Mouse (Mus musculus) small intestine, adult 2 months (tissue): ENCODE measurements at regions not wholly inside any gene's neighbourhood (a gene's known extent, or its start where the extent isn't known, plus 50 kb on each side); places are given as distances from the start of the nearest gene placed in this dataset.

ENCODE experiments used
- H3K27ac ChIP-seq: fragments of 200-500 bp; 2 replicates; pipeline ENCODE4 v1.5.1; 2012; ENCODE audit warnings: low read depth, low read length, control low read depth, inconsistent platforms; ENCODE audit not compliant: insufficient read depth
- H3K27me3 ChIP-seq: fragments of 200-500 bp; 2 replicates; pipeline ENCODE4 v1.6.1; 2012; ENCODE audit warnings: mild to moderate bottlenecking, moderate library complexity, low read length, inconsistent platforms; ENCODE audit not compliant: control insufficient read depth, insufficient read depth
- H3K36me3 ChIP-seq: fragments of 200-500 bp; 2 replicates; pipeline ENCODE4 v1.6.1; 2012; ENCODE audit warnings: mild to moderate bottlenecking, low read length, control low read depth, inconsistent platforms; ENCODE audit not compliant: control insufficient read depth, insufficient read depth
- H3K4me1 ChIP-seq: fragments of 200-500 bp; 2 replicates; pipeline ENCODE4 v1.6.1; 2012; ENCODE audit warnings: low read length, inconsistent platforms, mixed read lengths; ENCODE audit not compliant: control insufficient read depth, insufficient read depth, insufficient read length
- H3K4me3 ChIP-seq: fragments of 200-500 bp; 2 replicates; pipeline ENCODE4 v1.5.1; 2012; ENCODE audit warnings: low read depth, mild to moderate bottlenecking, control low read depth, inconsistent platforms, low read length, moderate library complexity
- CTCF ChIP-seq: fragments of 200-500 bp; IDR thresholded peaks from 2 replicates; pipeline ENCODE4 v1.5.1; 2012; ENCODE audit warnings: low read depth, mild to moderate bottlenecking, control low read depth, inconsistent platforms, low read length, moderate library complexity, mixed read lengths; ENCODE audit not compliant: insufficient replicate concordance, insufficient read length; ENCODE audit errors: extremely low read depth
- POLR2A ChIP-seq: fragments of 200-500 bp; IDR thresholded peaks from 2 replicates; pipeline ENCODE4 v1.6.1; 2012; ENCODE audit warnings: low read depth, mild to moderate bottlenecking, control low read depth, inconsistent platforms, low read length, moderate library complexity
- WGBS: fragments of 180-500 bp; shearing (Covaris S2); methylation state at CpG from one replicate; pipeline ENCODE4 v1.1.7; 2018; 5-methylcytosine and 5-hydroxymethylcytosine counted together

DNA sequence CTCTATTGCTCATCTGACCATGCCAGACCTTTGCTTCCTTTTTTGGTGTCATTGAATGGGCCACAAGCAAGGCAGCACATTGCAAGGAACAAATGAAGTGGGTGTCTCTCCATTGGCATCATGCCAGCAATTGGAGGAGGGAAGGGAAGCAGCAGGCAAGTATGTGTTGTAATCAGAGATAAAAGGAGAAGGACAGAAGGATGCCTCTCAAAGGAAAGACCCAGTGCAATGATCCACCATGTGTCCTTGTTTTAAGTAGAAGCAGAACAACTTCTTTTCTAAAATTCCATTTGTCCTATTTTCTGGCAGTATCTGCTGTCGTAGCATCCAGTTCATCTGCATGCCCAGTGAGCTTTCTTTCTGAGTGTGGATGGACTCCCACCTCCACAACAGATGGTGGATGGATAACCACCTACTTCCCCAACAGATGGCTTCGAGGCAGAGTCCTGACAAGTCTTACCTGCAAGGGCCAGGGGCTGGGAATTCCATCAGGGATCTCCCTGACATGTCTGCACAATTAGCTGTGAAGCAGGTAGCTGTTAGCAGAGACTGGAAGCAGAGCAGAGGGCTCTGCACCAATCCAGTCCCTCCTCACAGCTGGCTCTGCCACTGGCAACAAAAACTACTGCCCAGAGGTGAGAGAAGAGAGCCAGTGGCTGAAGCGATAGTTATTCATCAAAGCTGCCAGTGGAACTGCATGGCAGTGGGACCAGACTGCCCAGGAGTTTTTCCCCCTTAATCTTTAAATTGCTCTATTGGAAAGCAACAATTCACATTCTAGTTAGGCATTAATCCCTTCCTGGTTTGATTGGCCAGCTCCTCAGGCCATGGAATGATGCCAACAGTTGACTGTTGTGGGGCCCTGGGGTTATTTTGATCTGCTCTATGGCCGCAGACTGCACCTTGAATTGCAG, 113.8 kb downstream of the Enkur start:
- WGBS: 36% methylated on average over 4 of the region's 4 CpGs

DNA sequence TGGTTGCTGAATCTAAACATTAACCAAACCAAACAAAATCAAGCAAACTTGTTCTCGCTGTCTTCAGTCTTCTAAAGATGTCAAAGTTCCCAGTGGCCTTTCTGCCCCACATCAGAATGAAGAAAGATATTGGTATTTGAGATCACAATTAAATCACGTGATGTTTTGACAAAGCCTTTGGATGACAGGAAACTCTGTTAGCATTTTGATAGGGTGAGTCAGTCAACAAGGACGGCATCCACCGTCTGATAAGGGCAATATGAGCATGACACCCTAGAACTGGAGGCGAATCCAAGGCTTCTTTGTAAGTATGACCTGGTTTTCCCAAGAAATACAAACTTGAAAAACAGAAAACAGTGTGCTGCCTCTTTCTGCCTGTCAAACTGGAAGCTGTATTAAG, 116.8 kb upstream of the Arhgap21 start:
- Histone ChIP-seq H3K4me3 (no peak overlapping the region), H3K36me3 (no peaks in the 10 kb centered on the region), H3K4me1 (no peaks in the 10 kb centered on the region), H3K27ac (no peak overlapping the region), H3K27me3 (no peaks in the 10 kb centered on the region)
- WGBS: 36% methylated on average over 5 of the region's 5 CpGs
- TF ChIP-seq CTCF (no peak), POLR2A (no peak)

More for the DNA sequence above, 113.8 kb downstream of the Enkur start:
- H3K4me1 ChIP-seq: peaks cover 2% of the 10 kb centered on the region; the same call in 1 of the 2 replicates
- H3K27me3 ChIP-seq: no peaks in the 10 kb centered on the region
- no peak overlapping the region for H3K4me3 ChIP-seq
- no peaks in the 10 kb centered on the region for H3K36me3 ChIP-seq
- no peak overlapping the region for H3K27ac ChIP-seq
- TF ChIP-seq POLR2A (no peak), CTCF (no peak)

DNA sequence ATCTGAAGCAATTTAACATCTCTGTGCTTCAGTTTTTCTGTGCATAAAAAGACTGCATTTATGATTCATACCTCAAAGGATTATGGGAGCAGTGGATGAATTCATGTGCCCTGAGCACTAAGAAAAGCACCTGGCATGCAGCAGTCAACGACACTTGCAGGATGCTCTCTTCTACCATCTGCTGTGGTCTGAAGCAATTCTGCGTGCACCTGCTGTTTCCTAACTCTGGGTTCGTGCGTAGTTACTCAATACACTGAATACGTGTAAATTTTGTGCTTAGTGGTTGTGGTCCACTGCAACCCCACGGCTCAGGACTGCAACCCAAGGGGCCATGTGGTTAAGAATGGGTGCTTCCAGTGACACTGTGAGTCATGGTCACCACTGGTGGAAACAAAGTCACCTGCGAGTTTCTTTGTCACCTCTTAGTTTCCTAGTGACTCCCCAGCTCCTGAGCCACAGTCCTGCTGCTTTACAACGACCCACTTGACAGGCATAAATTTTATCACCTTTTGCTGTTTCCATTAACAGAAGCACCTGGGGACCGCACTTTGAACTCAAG, 98.7 kb upstream of the Arhgap21 start:
- H3K27me3 ChIP-seq: no peaks in the 10 kb centered on the region
- H3K4me1 ChIP-seq: no peaks in the 10 kb centered on the region
- H3K27ac ChIP-seq: no peak overlapping the region
- 61% methylated on average over 9 of the region's 9 CpGs for WGBS
- no peaks in the 10 kb centered on the region for H3K36me3 ChIP-seq
- no peak overlapping the region for H3K4me3 ChIP-seq
- TF ChIP-seq CTCF (no peak), POLR2A (no peak)

DNA sequence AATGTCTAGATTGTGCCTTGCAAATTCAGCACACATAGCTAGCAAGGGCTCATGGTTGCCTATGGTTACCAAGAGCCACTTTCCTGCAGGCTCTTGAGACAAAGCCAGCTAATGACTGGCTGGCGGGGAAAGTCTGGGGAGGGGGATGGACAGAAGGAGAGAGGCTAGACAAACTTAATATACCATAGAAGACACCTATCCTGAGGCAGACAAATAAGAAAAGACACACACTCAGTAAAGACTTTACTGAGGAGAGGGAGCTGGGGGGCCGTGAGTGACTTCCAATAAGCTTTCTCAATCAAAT, 91.6 kb upstream of the Arhgap21 start:
- TF ChIP-seq CTCF (no peak), POLR2A (no peak)
- Histone ChIP-seq H3K27me3 (no peaks in the 10 kb centered on the region), H3K4me1 (no peaks in the 10 kb centered on the region), H3K27ac (no peak overlapping the region), H3K36me3 (no peaks in the 10 kb centered on the region), H3K4me3 (no peak overlapping the region)
- WGBS: 91% methylated on average over 2 of the region's 2 CpGs

DNA sequence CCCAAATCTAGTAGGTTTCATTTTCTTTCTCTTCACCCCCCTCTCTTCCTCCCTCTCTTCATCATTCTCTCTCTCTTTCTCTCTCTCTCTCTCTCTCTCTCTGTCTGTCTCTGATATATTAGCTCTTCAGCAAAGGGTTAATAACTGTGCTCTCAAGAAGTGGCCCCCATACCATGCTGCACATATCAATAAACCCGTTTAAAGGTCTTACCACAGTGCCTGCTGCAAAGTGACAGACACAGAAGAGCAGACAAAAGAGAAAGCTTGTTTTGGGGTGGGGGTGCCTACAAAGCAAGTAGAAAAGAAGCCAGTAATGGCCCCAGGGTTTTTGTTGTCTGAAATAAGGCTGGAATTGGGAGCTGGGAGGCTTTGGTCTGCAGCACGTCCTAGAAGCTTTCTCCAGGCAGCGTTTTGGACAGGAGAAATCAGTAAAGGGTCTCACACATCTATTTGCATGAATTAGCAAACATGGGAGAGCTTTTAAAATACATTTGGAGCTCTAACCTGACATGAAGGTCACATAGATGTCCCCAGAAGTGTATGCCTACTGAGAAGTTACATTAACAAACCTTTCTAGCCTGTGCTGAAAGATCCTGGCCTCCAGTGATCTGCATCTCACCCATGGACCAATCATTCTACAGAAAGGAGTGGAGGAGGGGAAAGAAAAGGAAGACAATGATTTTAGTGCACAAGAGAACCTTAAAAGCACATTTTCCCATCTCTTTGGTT, 91.1 kb upstream of the Arhgap21 start:
- Histone ChIP-seq H3K27me3 (no peaks in the 10 kb centered on the region), H3K4me1 (no peaks in the 10 kb centered on the region), H3K36me3 (no peaks in the 10 kb centered on the region), H3K4me3 (no peak overlapping the region), H3K27ac (no peak overlapping the region)
- TF ChIP-seq POLR2A (no peak), CTCF (no peak)
- 63% methylated on average over 3 of the region's 3 CpGs for WGBS

DNA sequence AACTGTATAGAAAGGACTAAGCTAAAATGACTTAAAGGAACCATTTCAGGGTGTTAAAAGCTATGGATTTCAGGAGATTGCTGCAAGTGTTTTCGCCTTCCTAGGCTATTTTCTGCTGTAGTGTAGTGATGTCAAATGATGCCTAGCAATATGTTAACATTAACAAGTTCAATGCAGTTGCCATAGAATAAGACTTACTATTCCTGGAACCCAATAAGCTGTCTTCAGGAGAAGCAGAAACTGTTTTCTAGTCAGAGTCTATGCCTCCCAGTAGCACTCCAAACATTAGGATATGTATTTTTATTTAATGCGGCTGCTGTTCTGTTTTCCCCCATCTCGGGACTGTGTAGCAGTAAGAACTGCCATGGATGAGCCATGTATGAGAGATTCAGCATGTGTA, 90.3 kb upstream of the Arhgap21 start:
- Histone ChIP-seq H3K4me3 (no peak overlapping the region), H3K36me3 (no peaks in the 10 kb centered on the region), H3K27ac (no peak overlapping the region), H3K27me3 (no peaks in the 10 kb centered on the region), H3K4me1 (no peaks in the 10 kb centered on the region)
- 93% methylated on average over 3 of the region's 3 CpGs for WGBS
- TF ChIP-seq CTCF (no peak), POLR2A (no peak)

DNA sequence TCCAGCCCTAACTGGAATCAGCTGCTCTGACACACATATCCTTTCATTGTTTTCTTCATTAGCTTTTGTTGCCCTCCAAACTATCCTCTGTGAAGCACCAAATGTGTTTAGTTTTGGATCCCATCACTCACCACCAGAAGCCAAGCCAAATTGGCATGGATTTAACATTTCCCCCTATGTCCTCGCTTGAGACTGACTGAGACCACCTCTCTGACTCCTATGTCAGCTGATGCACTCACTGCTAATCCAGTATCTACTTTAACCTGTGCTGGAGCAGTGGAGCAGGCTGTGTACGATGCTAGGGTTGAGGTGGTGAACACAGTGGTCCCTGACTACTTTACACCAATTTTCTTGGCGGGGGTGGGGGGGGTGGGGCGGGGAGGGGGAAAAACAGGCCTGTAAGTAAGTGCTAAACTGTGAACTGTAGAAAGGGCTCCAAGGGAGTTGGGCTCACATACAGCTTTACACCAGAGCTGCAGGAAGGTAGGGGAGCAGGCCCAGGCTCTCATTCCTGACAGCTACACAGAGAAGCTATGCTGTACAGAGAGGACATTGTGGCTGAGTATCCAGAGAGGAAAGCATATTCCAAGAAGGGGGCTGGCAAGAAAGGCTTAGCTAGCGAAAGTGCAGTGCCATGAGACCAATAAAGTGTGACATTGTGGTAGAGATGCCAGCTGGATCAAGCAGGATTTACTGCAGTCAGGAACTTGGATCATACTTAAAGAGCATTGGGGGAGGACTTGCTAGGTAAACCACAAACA, 87.9 kb upstream of the Arhgap21 start:
- Histone ChIP-seq H3K4me1 (no peaks in the 10 kb centered on the region), H3K4me3 (no peak overlapping the region), H3K27ac (no peak overlapping the region), H3K36me3 (no peaks in the 10 kb centered on the region), H3K27me3 (no peaks in the 10 kb centered on the region)
- 87% methylated on average over 5 of the region's 5 CpGs for WGBS
- no peak for TF ChIP-seq POLR2A
- no peak for TF ChIP-seq CTCF
